Mouse (Mus musculus) heart, embryonic 16.5 days (tissue): ENCODE results near the gene Nmi. TPM values are rescaled to one million over a fixed set of nuclear protein-coding genes. Genes with fewer than 3 reads are reported as not detected.

Experiments
- ATAC-seq: fragments of 200-750 bp; cut with Nextera tagmentation; replicated peaks from 2 replicates; pipeline ENCODE4 v1.8.0; 2017; ENCODE audit warnings: moderate number of reproducible peaks; ENCODE audit not compliant: insufficient read depth, low FRiP score; ENCODE audit errors: extremely low read depth
- H3K27ac ChIP-seq: fragments of 300-500 bp; sonication (generic); 2 replicates; pipeline ENCODE4 v1.5.1; 2014; ENCODE audit warnings: mild to moderate bottlenecking, low read length, control low read depth, moderate library complexity
- H3K27me3 ChIP-seq: fragments of 300-500 bp; sonication (generic); 2 replicates; pipeline ENCODE4 v1.6.1; 2014; ENCODE audit warnings: low read length, mixed read lengths; ENCODE audit not compliant: control insufficient read depth, insufficient read depth
- H3K36me3 ChIP-seq: fragments of 300-500 bp; sonication (generic); 2 replicates; pipeline ENCODE4 v1.6.1; 2014; ENCODE audit not compliant: control insufficient read depth, insufficient read depth
- H3K4me1 ChIP-seq: fragments of 300-500 bp; sonication (generic); 2 replicates; pipeline ENCODE4 v1.6.1; 2014; ENCODE audit warnings: low read length, mixed read lengths; ENCODE audit not compliant: control insufficient read depth, insufficient read depth
- H3K4me2 ChIP-seq: fragments of 300-500 bp; sonication (generic); 2 replicates; pipeline ENCODE4 v1.6.1; 2014; ENCODE audit warnings: low read depth, mild to moderate bottlenecking, control low read depth, low read length
- H3K4me3 ChIP-seq: fragments of 300-500 bp; sonication (generic); 2 replicates; pipeline ENCODE4 v1.5.1; 2014; ENCODE audit warnings: mild to moderate bottlenecking, control low read depth, low read length
- H3K9ac ChIP-seq: fragments of 300-500 bp; sonication (generic); 2 replicates; pipeline ENCODE4 v1.6.1; 2014; ENCODE audit warnings: low read length, control low read depth
- H3K9me3 ChIP-seq: fragments of 300-500 bp; sonication (generic); replicated peaks from 2 replicates; pipeline ENCODE4 v1.6.1; 2016; ENCODE audit warnings: low read length; ENCODE audit not compliant: control insufficient read depth
- WGBS: fragments of 180-500 bp; shearing (Covaris S2); extraction: QIAGEN DNeasy Blood & Tissue Kit; methylation state at CpG from one replicate; pipeline ENCODE4 v1.1.7; 2014; 5-methylcytosine and 5-hydroxymethylcytosine counted together
- polyA plus RNA-seq: library from polyadenylated mRNA; unstranded; fragments of >200 nt; fragmentation: Nextera tagmentation; extraction: Ambion mirVana; gene quantifications from 2 replicates; pipeline ENCODE4 v1.2.1, GENCODE M21; 2015

Gene Nmi
- polyA plus RNA-seq, 1 experiment from 2014 or later: 21.9 TPM

GRCm38 (mm10) chr2:51935921-51936320, 37.4 kb downstream of the Nmi start:
- ATAC-seq: no peak
- 90% methylated on average over 7 of the region's 7 CpGs for WGBS
- Histone ChIP-seq H3K36me3 (no peaks in the 10 kb centered on the region), H3K4me2 (no peak overlapping the region), H3K4me1 (peaks cover 10% of the 10 kb centered on the region), H3K4me3 (no peak overlapping the region), H3K9ac (no peak overlapping the region), H3K27me3 (no peaks in the 10 kb centered on the region), H3K9me3 (no peaks in the 10 kb centered on the region), H3K27ac (no peak overlapping the region)

- Histone ChIP-seq H3K4me3 (peak within 1 kb of the TSS; percentile 80), H3K4me1 (peaks cover 10% of the 10 kb centered on the region), H3K9me3 (no peaks in the 10 kb centered on the region), H3K36me3 (peaks cover 4% of the 10 kb centered on the region; the same call in 1 of the 2 replicates), H3K27me3 (no peaks in the 10 kb centered on the region), H3K9ac (peak within 1 kb of the TSS; percentile 87), H3K27ac (peak within 1 kb of the TSS; percentile 72), H3K4me2 (peak within 1 kb of the TSS; percentile 86)
- WGBS: 2% methylated on average over 48 of the region's 48 CpGs
- ATAC-seq: peak; percentile 78
Measured at GRCm38 (mm10) chr2:51934574-51935334, 38.5 kb downstream of the Nmi start, which contains the start of gene Rbm43. TSS of gene Rbm43 (minus strand) at chr2:51935163.

- H3K36me3 ChIP-seq: peaks cover 7% of the 10 kb centered on the region
- no peaks in the 10 kb centered on the region for H3K27me3 ChIP-seq
- H3K9me3 ChIP-seq: no peaks in the 10 kb centered on the region
- peak overlapping the region; percentile 80 for H3K4me3 ChIP-seq
- WGBS: 40% methylated on average over 12 of the region's 12 CpGs
- H3K4me2 ChIP-seq: peak overlapping the region; percentile 86
- H3K9ac ChIP-seq: peak overlapping the region; percentile 32; the same call in 1 of the 2 replicates
- H3K4me1 ChIP-seq: peaks cover 10% of the 10 kb centered on the region
- H3K27ac ChIP-seq: peak overlapping the region; percentile 33; the same call in 1 of the 2 replicates
- ATAC-seq: no peak
Measured at GRCm38 (mm10) chr2:51933341-51934134, 39.8 kb downstream of the Nmi start.

DNA sequence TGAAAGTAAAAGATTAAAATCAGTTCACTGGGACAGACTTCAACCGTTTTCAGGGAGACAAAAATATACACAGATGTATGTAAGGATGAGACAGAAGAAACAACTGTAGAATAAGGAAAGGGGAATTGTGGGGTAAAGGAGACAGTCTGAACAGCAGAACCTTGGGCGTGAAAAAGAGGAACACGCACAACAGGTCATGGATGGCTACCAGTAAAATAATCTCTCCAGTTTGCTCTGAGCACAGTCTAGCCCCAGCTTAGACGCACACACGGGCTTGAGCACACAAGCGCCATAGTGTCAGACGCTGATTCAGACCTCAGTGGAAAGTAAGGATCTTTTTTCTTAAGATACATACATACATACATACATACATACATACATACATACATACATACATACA, 42.1 kb downstream of the Nmi start:
- Histone ChIP-seq H3K36me3 (peaks cover 7% of the 10 kb centered on the region), H3K4me1 (peaks cover 10% of the 10 kb centered on the region), H3K4me2 (no peak overlapping the region), H3K27ac (no peak overlapping the region), H3K9me3 (no peaks in the 10 kb centered on the region), H3K27me3 (no peaks in the 10 kb centered on the region), H3K9ac (no peak overlapping the region), H3K4me3 (no peak overlapping the region)
- WGBS: 83% methylated on average over 7 of the region's 7 CpGs
- no peak for ATAC-seq

GRCm38 (mm10) chr2:51914944-51915680, 58.2 kb downstream of the Nmi start:
- Histone ChIP-seq H3K9ac (no peak overlapping the region), H3K4me3 (no peak overlapping the region), H3K36me3 (no peaks in the 10 kb centered on the region), H3K27ac (no peak overlapping the region), H3K4me2 (no peak overlapping the region), H3K9me3 (no peaks in the 10 kb centered on the region; the same call in 1 of the 2 replicates), H3K27me3 (no peaks in the 10 kb centered on the region), H3K4me1 (no peaks in the 10 kb centered on the region)
- 13% methylated on average over 5 of the region's 5 CpGs for WGBS
- peak; percentile 32; the same call in 1 of the 2 replicates for ATAC-seq

- 53% methylated on average over 7 of the region's 7 CpGs for WGBS
- Histone ChIP-seq H3K9ac (no peak overlapping the region), H3K4me3 (no peak overlapping the region), H3K4me1 (no peaks in the 10 kb centered on the region), H3K4me2 (no peak overlapping the region), H3K36me3 (no peaks in the 10 kb centered on the region), H3K9me3 (no peaks in the 10 kb centered on the region), H3K27ac (no peak overlapping the region), H3K27me3 (no peaks in the 10 kb centered on the region)
- ATAC-seq: no peak
Measured at GRCm38 (mm10) chr2:51914532-51914931, 58.8 kb downstream of the Nmi start.

- Histone ChIP-seq H3K4me2 (no peak overlapping the region), H3K9ac (no peak overlapping the region), H3K9me3 (no peaks in the 10 kb centered on the region), H3K36me3 (no peaks in the 10 kb centered on the region), H3K4me3 (no peak overlapping the region), H3K27me3 (no peaks in the 10 kb centered on the region), H3K27ac (no peak overlapping the region), H3K4me1 (no peaks in the 10 kb centered on the region)
- WGBS: 30% methylated on average over 6 of the region's 6 CpGs
- no peak for ATAC-seq
Measured at GRCm38 (mm10) chr2:51912740-51913139, 60.6 kb downstream of the Nmi start.

DNA sequence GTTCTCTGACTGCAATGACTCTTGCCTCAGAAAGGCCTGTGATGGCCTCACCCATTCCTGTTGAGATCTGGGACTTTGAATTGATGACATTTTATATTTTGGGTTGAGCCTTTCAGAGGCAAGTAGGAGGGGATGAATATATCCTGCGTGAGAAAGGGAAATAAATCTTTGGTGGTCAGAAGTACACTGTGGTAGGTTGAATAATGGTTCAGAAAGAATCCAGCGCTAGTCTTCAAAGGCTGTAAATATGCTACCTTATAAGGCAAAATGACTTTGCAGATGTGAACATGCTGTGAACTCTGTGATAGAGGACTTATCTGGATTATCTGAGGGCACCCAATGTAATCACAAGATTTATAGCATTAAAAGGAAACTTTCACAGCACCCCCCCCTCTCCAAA, 61.4 kb downstream of the Nmi start:
- Histone ChIP-seq H3K9me3 (no peaks in the 10 kb centered on the region), H3K27ac (no peak overlapping the region)

More for the DNA sequence above, 61.4 kb downstream of the Nmi start:
- 72% methylated on average over 2 of the region's 2 CpGs for WGBS
- Histone ChIP-seq H3K36me3 (no peaks in the 10 kb centered on the region), H3K9ac (no peak overlapping the region), H3K4me3 (no peak overlapping the region), H3K4me2 (no peak overlapping the region), H3K27me3 (no peaks in the 10 kb centered on the region), H3K4me1 (no peaks in the 10 kb centered on the region)
- no peak for ATAC-seq
